Mouse (Mus musculus): ENCODE results near the gene Acap2. TPM values are rescaled to one million over a fixed set of nuclear protein-coding genes. Genes with fewer than 3 reads are reported as not detected.

The Acap2 gene
- total and polyA plus RNA-seq, 3 experiments: 31.5 to 47.4 (median 36.9) TPM

- H3K79me2 ChIP-seq (replicated peaks; ENCODE audit: control insufficient read depth, extremely low read depth, insufficient read depth, poor library complexity, severe bottlenecking): no peaks in the 10 kb centered on the region
- H3K27me3 ChIP-seq (replicated peaks): no peaks in the 10 kb centered on the region
- no peak overlapping the region for H3K27ac ChIP-seq (ENCODE audit: insufficient read depth, low read depth)
- H3K4me3 ChIP-seq (replicated peaks in 1 of 3; ENCODE audit: low read depth in 2 of 3, low read length in 2 of 3, poor library complexity in 1 of 3): no peak overlapping the region
- in situ Hi-C loops (cut with MboI; ENCODE audit: low pct_ligation_motif_present, low pct_unique_long_range_greater_than_20kb, low sequenced_read_pairs) (no loop called here), dilution Hi-C loops (cut with MboI; ENCODE audit: extremely low pct_ligation_motif_present, extremely low pct_unique_long_range_greater_than_20kb, low sequenced_read_pairs) (no loop called here)
- H3K9ac ChIP-seq (ENCODE audit: insufficient read depth, low read depth): no peak overlapping the region
- no peaks in the 10 kb centered on the region for H3K9me3 ChIP-seq (replicated peaks; ENCODE audit: low read length)
- no peak for DNase-seq (ENCODE audit: extremely low read depth)
- 0 out of 4 replicates have a peak, but pooled peaks cover 0 to 2% of the 10 kb centered on the region in 2 experiments for H3K4me1 ChIP-seq (ENCODE audit: control insufficient read depth in 1 of 2, insufficient read depth in 2 of 2)
- TF ChIP-seq SIN3A (IDR thresholded peaks at IDR 0.05; ENCODE audit: low read length) (no peak), MAX (IDR thresholded peaks at IDR 0.05; ENCODE audit: low read length) (no peak), CHD1 (IDR thresholded peaks at IDR 0.05; ENCODE audit: low read depth, low read length) (no peak), ELF1 (IDR thresholded peaks at IDR 0.05; ENCODE audit: low read depth, low read length) (no peak), UBTF (IDR thresholded peaks at IDR 0.05; ENCODE audit: low read depth, low read length) (no peak), MXI1 (IDR thresholded peaks at IDR 0.05; ENCODE audit: low read depth, low read length) (no peak), USF2 (conservative IDR thresholded peaks at IDR 0.05; ENCODE audit: low read depth, low read length) (no peak), MAFK (IDR thresholded peaks at IDR 0.05; ENCODE audit: insufficient replicate concordance, low read length) (no peak), USF1 (IDR thresholded peaks at IDR 0.05; ENCODE audit: low read depth, low read length) (no peak), MYC (IDR thresholded peaks at IDR 0.05; ENCODE audit: low read depth, low read length) (no peak)
- H3K36me3 ChIP-seq (replicated peaks in 1 of 2; ENCODE audit: control insufficient read depth in 1 of 2, insufficient read depth in 1 of 2, low read length in 1 of 2): peaks cover 6 to 70% of the 10 kb centered on the region in 2 experiments
- H3K4me2 ChIP-seq (ENCODE audit: insufficient read depth, low read depth, poor library complexity, severe bottlenecking): no peak overlapping the region
Measured at GRCm38 (mm10) chr16:31147766-31148165, 53.3 kb downstream of the Acap2 start.

GRCm38 (mm10) chr16:31141916-31142315 is 59.1 kb downstream of the Acap2 start:
- DNase-seq (ENCODE audit: extremely low read depth): no peak
- H3K9me3 ChIP-seq (replicated peaks; ENCODE audit: low read length): no peaks in the 10 kb centered on the region
- no peak overlapping the region for H3K27ac ChIP-seq (ENCODE audit: insufficient read depth, low read depth)
- no peaks in the 10 kb centered on the region for H3K27me3 ChIP-seq (replicated peaks)
- dilution Hi-C loops (cut with MboI; ENCODE audit: extremely low pct_ligation_motif_present, extremely low pct_unique_long_range_greater_than_20kb, low sequenced_read_pairs) (no loop called here), in situ Hi-C loops (cut with MboI; ENCODE audit: low pct_ligation_motif_present, low pct_unique_long_range_greater_than_20kb, low sequenced_read_pairs) (no loop called here)
- no peak overlapping the region for H3K4me3 ChIP-seq (replicated peaks in 1 of 3; ENCODE audit: low read depth in 2 of 3, low read length in 2 of 3, poor library complexity in 1 of 3)
- no peak for TF ChIP-seq JUND (conservative IDR thresholded peaks at IDR 0.05; ENCODE audit: low read depth, low read length)
- no peak for TF ChIP-seq SMC3 (IDR thresholded peaks at IDR 0.05; ENCODE audit: low read depth, low read length)
- no peak for TF ChIP-seq KAT2A (IDR thresholded peaks at IDR 0.05; ENCODE audit: insufficient replicate concordance, low read length)
- TF ChIP-seq CHD1 (IDR thresholded peaks at IDR 0.05; ENCODE audit: low read depth, low read length): no peak
- peaks cover 1 to 14% of the 10 kb centered on the region in 2 experiments; a peak in 3 of 4 replicates for H3K4me1 ChIP-seq (ENCODE audit: control insufficient read depth in 1 of 2, insufficient read depth in 2 of 2)
- H3K79me2 ChIP-seq (replicated peaks; ENCODE audit: control insufficient read depth, extremely low read depth, insufficient read depth, poor library complexity, severe bottlenecking): no peaks in the 10 kb centered on the region
- no peak overlapping the region for H3K9ac ChIP-seq (ENCODE audit: insufficient read depth, low read depth)
- no peak overlapping the region for H3K4me2 ChIP-seq (ENCODE audit: insufficient read depth, low read depth, poor library complexity, severe bottlenecking)
- peaks cover 9 to 57% of the 10 kb centered on the region in 2 experiments for H3K36me3 ChIP-seq (replicated peaks in 1 of 2; ENCODE audit: control insufficient read depth in 1 of 2, insufficient read depth in 1 of 2, low read length in 1 of 2)

Data from CH12.LX (cell line).